Mouse (Mus musculus) neural tube, embryonic 14.5 days (tissue): ENCODE data around the gene Ajap1. TPM values are rescaled to one million over a fixed set of nuclear protein-coding genes. Genes with fewer than 3 reads are reported as not detected.

Experiments used
- ATAC-seq: fragments of 200-750 bp; cut with Nextera tagmentation; 2 replicates; pipeline ENCODE4 v1.8.0; 2017; ENCODE audit warnings: low read depth, mild to moderate bottlenecking, moderate TSS enrichment, moderate library complexity
- H3K27ac ChIP-seq: fragments of 300-500 bp; sonication (generic); 2 replicates; pipeline ENCODE4 v1.5.1; 2014; ENCODE audit warnings: low read depth, mild to moderate bottlenecking, control low read depth, low read length, moderate library complexity, mixed read lengths
- H3K27me3 ChIP-seq: fragments of 300-500 bp; sonication (generic); 2 replicates; pipeline ENCODE4 v1.6.1; 2014; ENCODE audit warnings: low read length; ENCODE audit not compliant: control insufficient read depth, insufficient read depth
- H3K36me3 ChIP-seq: fragments of 300-500 bp; sonication (generic); 2 replicates; pipeline ENCODE4 v1.6.1; 2014; ENCODE audit warnings: low read length, mixed read lengths; ENCODE audit not compliant: control insufficient read depth, insufficient read depth
- H3K4me1 ChIP-seq: fragments of 300-500 bp; sonication (generic); 2 replicates; pipeline ENCODE4 v1.6.1; 2014; ENCODE audit warnings: low read length; ENCODE audit not compliant: control insufficient read depth, insufficient read depth
- H3K4me2 ChIP-seq: fragments of 300-500 bp; sonication (generic); 2 replicates; pipeline ENCODE4 v1.6.1; 2014; ENCODE audit warnings: mild to moderate bottlenecking, low read depth, low read length, control low read depth
- H3K4me3 ChIP-seq: fragments of 300-500 bp; sonication (generic); 2 replicates; pipeline ENCODE4 v1.5.1; 2014; ENCODE audit warnings: low read depth, low read length, control low read depth, mixed read lengths
- H3K9ac ChIP-seq: fragments of 300-500 bp; sonication (generic); replicated peaks from 2 replicates; pipeline ENCODE4 v1.6.1; 2014; ENCODE audit warnings: low read depth, mild to moderate bottlenecking, control low read depth, low read length, mixed read lengths
- H3K9me3 ChIP-seq: fragments of 300-500 bp; sonication (generic); 2 replicates; pipeline ENCODE4 v1.6.1; 2016; ENCODE audit warnings: low read length; ENCODE audit not compliant: control insufficient read depth
- WGBS: fragments of 180-500 bp; shearing (Covaris S2); extraction: QIAGEN DNeasy Blood & Tissue Kit; methylation state at CpG from one replicate; pipeline ENCODE4 v1.1.7; 2014; 5-methylcytosine and 5-hydroxymethylcytosine counted together
- polyA plus RNA-seq: library from polyadenylated mRNA; unstranded; fragments of >200 nt; fragmentation: Nextera tagmentation; extraction: Ambion mirVana; gene quantifications from 2 replicates; pipeline ENCODE4 v1.2.1, GENCODE M21; 2014

The Ajap1 gene
- polyA plus RNA-seq, 1 experiment from 2014 or later: 30.6 TPM

DNA sequence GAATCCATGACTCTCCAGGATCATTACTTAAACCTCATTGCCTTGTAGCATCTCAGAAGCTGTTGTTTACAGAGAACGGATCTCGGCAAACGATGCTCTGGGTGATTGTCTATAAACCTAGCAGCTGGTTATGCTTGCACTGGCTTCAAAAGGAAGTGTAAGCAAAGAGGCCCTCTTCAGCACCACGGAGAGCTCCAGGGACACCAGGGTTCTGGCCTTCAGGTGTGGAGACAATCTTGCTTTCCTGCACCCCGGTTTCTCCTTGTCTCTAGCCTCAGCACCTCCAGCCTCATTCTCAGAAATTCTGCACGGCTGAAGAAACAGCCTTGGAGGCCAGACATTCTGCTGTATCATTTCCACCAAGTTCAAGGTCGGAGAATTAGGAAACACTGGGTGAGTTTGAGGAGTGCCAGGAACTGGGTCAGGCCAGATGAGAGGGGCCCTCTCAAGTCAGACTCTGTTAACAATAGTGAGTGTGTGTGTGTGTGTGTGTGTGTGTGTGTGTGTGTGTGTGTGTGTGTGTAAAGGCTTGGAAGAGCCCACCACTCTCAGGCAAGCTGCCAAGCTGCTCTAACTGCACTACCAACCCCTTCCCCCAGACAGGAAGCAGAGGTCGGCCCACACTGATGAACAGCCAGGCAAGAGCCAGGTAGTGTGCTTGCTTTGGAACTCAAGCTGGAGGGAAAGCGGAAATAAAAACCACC lies 124.9 kb downstream of the Ajap1 start:
- H3K4me2 ChIP-seq: no peak overlapping the region
- ATAC-seq: peak; percentile 65; the same call in 1 of the 2 replicates
- WGBS: 46% methylated on average over 9 of the region's 9 CpGs

DNA sequence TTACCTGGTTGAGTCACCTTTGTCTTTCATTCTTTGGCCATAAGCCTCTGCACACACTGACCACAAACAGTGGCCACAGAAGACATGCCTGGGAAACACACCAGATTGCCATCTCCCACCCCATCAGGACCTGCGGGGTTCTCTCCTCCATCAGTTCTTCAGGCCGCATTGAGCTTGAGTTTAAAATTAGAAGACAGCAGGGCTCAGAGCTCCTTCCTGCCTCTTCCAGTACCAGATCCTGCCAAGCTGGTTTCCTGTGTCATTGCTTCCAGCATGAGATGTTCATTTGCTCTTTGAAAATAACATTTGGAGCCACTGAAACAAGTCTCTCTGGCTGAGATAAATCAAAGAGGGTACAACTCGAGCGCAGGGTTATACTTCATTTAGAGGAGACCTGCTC lies 126.4 kb downstream of the Ajap1 start:
- Histone ChIP-seq H3K4me3 (no peak overlapping the region), H3K4me2 (no peak overlapping the region)
- ATAC-seq: no peak

More for the DNA sequence above, 124.9 kb downstream of the Ajap1 start:
- H3K9me3 ChIP-seq: no peaks in the 10 kb centered on the region
- peak overlapping the region; percentile 40; the same call in 1 of the 2 replicates for H3K27ac ChIP-seq
- no peaks in the 10 kb centered on the region for H3K36me3 ChIP-seq
- H3K4me3 ChIP-seq: no peak overlapping the region
- no peaks in the 10 kb centered on the region for H3K27me3 ChIP-seq
- H3K9ac ChIP-seq: no peak overlapping the region
- peaks cover 12% of the 10 kb centered on the region for H3K4me1 ChIP-seq

DNA sequence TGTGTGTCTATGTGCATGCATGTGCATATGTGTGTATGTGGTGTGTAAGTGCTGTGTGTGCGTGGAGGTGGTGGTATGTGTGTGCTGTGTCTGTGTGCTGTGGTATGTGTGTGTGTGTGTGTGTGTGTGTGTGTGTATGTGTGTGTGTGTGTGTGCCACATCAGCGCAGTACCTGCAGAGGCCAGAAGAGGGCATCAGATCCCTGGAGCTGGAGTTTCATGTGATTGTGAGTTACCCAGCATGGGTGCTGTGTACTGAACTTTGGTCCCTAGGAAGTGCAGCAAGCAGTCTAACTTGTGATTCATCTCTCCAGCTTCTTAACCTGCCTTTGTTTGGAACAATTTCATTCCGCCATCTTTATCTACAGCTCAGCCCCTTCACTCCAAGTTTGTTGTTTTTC lies 137.6 kb downstream of the Ajap1 start:
- Histone ChIP-seq H3K9ac (no peak overlapping the region), H3K27ac (no peak overlapping the region), H3K4me1 (peaks cover 3% of the 10 kb centered on the region; the same call in 1 of the 2 replicates), H3K36me3 (no peaks in the 10 kb centered on the region), H3K4me3 (no peak overlapping the region), H3K9me3 (no peaks in the 10 kb centered on the region), H3K27me3 (no peaks in the 10 kb centered on the region), H3K4me2 (no peak overlapping the region)
- ATAC-seq: no peak
- over 99% methylated on average over 3 of the region's 3 CpGs for WGBS

More for the DNA sequence above, 126.4 kb downstream of the Ajap1 start:
- H3K36me3 ChIP-seq: no peaks in the 10 kb centered on the region
- H3K9ac ChIP-seq: no peak overlapping the region
- WGBS: 65% methylated on average over 4 of the region's 4 CpGs
- no peak overlapping the region for H3K27ac ChIP-seq
- peaks cover 8% of the 10 kb centered on the region for H3K4me1 ChIP-seq
- no peaks in the 10 kb centered on the region for H3K27me3 ChIP-seq
- no peaks in the 10 kb centered on the region for H3K9me3 ChIP-seq

DNA sequence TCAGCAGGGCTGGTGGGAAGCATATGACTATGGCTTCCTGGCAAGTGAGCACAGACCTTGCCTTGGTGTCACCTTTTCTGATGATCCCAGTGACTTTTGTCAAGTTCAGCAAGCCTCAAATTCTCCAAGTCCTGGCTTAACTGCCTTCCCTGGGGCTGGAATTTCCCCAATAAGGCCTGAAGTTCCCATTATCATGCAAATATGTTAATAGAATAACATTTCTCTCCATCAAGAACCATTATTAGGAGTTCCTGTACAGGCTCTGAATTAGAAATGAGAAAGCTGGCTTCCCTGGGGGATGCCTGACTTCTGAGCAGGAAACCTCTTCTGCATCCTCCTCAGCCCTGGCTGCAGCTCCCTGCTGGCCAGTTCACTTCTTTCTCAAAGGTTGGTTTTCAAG lies 141.7 kb downstream of the Ajap1 start:
- H3K27ac ChIP-seq: no peak overlapping the region
- ATAC-seq: no peak
- no peak overlapping the region for H3K4me3 ChIP-seq
- H3K9me3 ChIP-seq: no peaks in the 10 kb centered on the region
- H3K27me3 ChIP-seq: no peaks in the 10 kb centered on the region
- no peak overlapping the region for H3K4me2 ChIP-seq
- no peak overlapping the region for H3K9ac ChIP-seq
- H3K4me1 ChIP-seq: peaks cover 3% of the 10 kb centered on the region; the same call in 1 of the 2 replicates
- H3K36me3 ChIP-seq: no peaks in the 10 kb centered on the region

DNA sequence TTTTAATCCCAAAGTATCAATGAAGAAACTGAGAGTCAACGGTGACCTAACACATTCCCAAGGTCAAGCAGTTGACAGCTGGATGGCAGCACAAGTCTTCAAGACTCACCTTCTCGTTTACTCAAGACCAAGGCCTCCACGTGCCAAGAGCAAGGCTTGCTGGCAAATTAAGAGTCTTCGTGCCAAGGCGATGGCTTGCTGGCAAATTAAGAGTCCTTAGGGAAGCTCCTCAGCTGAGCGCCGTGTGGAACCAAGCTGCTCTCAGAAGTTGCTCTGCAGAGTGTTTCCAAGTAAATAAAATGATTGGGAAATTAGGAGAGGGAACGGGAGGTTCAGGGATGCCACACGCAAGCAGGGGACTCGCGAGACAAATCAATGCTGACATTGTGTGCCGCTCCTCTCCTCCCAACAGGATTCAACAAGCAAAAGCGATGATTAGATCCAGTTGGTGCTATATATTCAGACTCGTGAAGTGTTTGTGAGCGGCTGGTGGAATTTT lies 147.3 kb downstream of the Ajap1 start:
- no peak for ATAC-seq
- H3K27ac ChIP-seq: no peak overlapping the region
- 56% methylated on average over 15 of the region's 15 CpGs for WGBS

DNA sequence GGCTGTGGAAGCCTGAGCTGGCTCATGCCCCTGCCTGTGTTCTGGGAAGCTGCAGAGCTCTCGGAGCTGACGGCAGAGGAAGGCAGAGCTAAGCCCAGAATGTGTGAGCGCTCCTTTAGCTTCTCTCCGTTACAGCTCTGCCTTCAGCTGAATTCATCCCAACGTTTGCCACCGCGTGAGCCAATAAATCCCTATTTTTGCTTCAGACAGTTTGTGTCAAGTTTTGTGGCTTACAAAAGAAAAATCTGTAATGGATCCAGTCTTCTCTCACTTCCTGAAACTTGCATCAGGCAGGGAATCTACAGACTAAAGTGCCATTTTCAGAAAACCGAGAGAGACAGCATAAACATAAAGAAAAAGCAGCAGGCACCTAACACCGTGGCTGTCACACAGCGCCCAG lies 154.8 kb downstream of the Ajap1 start:
- H3K4me1 ChIP-seq: 0 out of 2 replicates have a peak, but pooled peaks cover 4% of the 10 kb centered on the region
- H3K27me3 ChIP-seq: no peaks in the 10 kb centered on the region
- no peak overlapping the region for H3K4me3 ChIP-seq
- H3K9me3 ChIP-seq: no peaks in the 10 kb centered on the region
- 67% methylated on average over 10 of the region's 10 CpGs for WGBS
- no peak overlapping the region for H3K27ac ChIP-seq
- H3K9ac ChIP-seq: no peak overlapping the region
- no peaks in the 10 kb centered on the region for H3K36me3 ChIP-seq
- no peak for ATAC-seq
- H3K4me2 ChIP-seq: no peak overlapping the region

More for the DNA sequence above, 147.3 kb downstream of the Ajap1 start:
- no peak overlapping the region for H3K4me3 ChIP-seq
- H3K27me3 ChIP-seq: no peaks in the 10 kb centered on the region
- H3K9ac ChIP-seq: no peak overlapping the region
- no peaks in the 10 kb centered on the region for H3K36me3 ChIP-seq
- H3K4me1 ChIP-seq: no peaks in the 10 kb centered on the region
- H3K4me2 ChIP-seq: no peak overlapping the region
- no peaks in the 10 kb centered on the region for H3K9me3 ChIP-seq
